ENCODE assay signal across 12 mouse cellular contexts in the genomic region with DNA sequence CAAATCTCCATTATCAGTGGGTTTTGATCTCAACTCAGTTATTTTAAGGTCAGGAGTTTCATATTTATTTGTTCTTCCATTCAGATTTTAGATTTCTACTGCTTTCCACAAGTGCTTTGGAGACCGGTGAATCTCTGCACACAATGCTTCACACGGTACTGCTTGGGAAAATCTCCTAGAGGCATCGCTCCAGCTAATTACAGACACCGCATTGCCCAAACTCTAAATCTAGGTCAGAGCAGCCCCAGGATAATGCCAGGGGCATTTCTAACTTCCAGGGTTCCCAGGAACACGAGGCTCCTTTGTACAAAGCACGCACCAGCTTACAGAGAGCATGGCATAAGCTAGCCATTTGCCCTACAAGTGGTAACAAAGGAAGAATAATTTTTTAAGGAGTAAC. TPM values are rescaled to one million over a fixed set of nuclear protein-coding genes. Genes with fewer than 3 reads are reported as not detected.
A peak's percentile ranks its signal among the peaks of the same experiment; 100 is the strongest.
DNase-seq lines count a peak whose midpoint lies in the region; ATAC-seq and TF ChIP-seq lines count a peak whose summit lies in the region.
"Had no signal": no experiment of that assay in that cellular context is flagged by ENCODE, and none has a peak within 500 bp of the region (broad histone marks: within the 10 kb centered on the region; RNA-seq: fewer than 3 reads in every experiment).

No protein-coding gene starts in this region.

- H3K4me2 ChIP-seq in embryonic facial prominence, embryonic 11.5 days (ENCODE audit: low read depth, low read length) = no peak overlapping the region
- no peak overlapping the region for H3K4me2 ChIP-seq in limb, embryonic 12.5 days

- no peaks in the 10 kb centered on the region for H3K36me3 ChIP-seq in embryonic facial prominence, embryonic 11.5 days (replicated peaks; ENCODE audit: control insufficient read depth, insufficient read depth, low read depth, low read length)
- H3K36me3 ChIP-seq in limb, embryonic 12.5 days = no peaks in the 10 kb centered on the region

- peaks cover 2% of the 10 kb centered on the region; the same call in 1 of the 2 replicates for H3K27me3 ChIP-seq in embryonic facial prominence, embryonic 11.5 days (ENCODE audit: control insufficient read depth, insufficient read depth, low read length)
- H3K27me3 ChIP-seq in limb, embryonic 12.5 days = peaks cover 13% of the 10 kb centered on the region

- H3K9me3 ChIP-seq in embryonic facial prominence, embryonic 11.5 days (replicated peaks; ENCODE audit: control insufficient read depth, low read length) = no peaks in the 10 kb centered on the region
- H3K9me3 ChIP-seq in limb, embryonic 12.5 days = peaks cover 8% of the 10 kb centered on the region; the same call in 1 of the 2 replicates

- peak overlapping the region; percentile 7; the same call in 1 of the 2 replicates for H3K4me3 ChIP-seq in gastrocnemius, adult 2 months
- H3K4me3 ChIP-seq in embryonic facial prominence, embryonic 11.5 days (ENCODE audit: low read depth, low read length) = no peak overlapping the region
- H3K4me3 ChIP-seq in limb, embryonic 12.5 days (replicated peaks) = no peak overlapping the region

- TF ChIP-seq POLR2A in brain, embryonic 14.5 days (IDR thresholded peaks at IDR 0.05; ENCODE audit: borderline replicate concordance, extremely low read depth, insufficient read depth, insufficient read length, poor library complexity, severe bottlenecking) = no peak

- 36% methylated on average over 6 of the region's 6 CpGs for WGBS in embryonic facial prominence, embryonic 11.5 days
- WGBS in limb, embryonic 12.5 days = 56% methylated on average over 6 of the region's 6 CpGs

- TF ChIP-seq CTCF in gastrocnemius, adult 2 months (IDR thresholded peaks at IDR 0.05) = no peak
- no peak for TF ChIP-seq CTCF in brain, embryonic 14.5 days (IDR thresholded peaks at IDR 0.05; ENCODE audit: borderline replicate concordance, extremely low read depth, insufficient read depth, insufficient read length)

- 0 out of 2 replicates have a peak, but pooled peaks have one; percentile 6 for ATAC-seq in embryonic facial prominence, embryonic 11.5 days (replicated peaks; ENCODE audit: insufficient number of reproducible peaks, low FRiP score, low TSS enrichment, low read depth)
- no peak for ATAC-seq in limb, embryonic 12.5 days (ENCODE audit: insufficient number of reproducible peaks, insufficient read depth, low FRiP score, low TSS enrichment, low read depth)
- ATAC-seq: liver, postnatal 0 days had no signal

- H3K27ac ChIP-seq in gastrocnemius, adult 2 months = peak overlapping the region; percentile 43; the same call in 1 of the 2 replicates
- no peak overlapping the region for H3K27ac ChIP-seq in embryonic facial prominence, embryonic 11.5 days (replicated peaks; ENCODE audit: low read depth, low read length)
- 0 out of 2 replicates have a peak overlapping the region, but pooled peaks have one; percentile 4 for H3K27ac ChIP-seq in limb, embryonic 12.5 days
- H3K27ac ChIP-seq: kidney, postnatal 0 days had no signal

- no peak for DNase-seq in gastrocnemius, adult 2 months
- DNase-seq in gastrocnemius, postnatal 25 days = no peak
- peak; percentile 46 for DNase-seq in brain, embryonic 14.5 days (ENCODE audit: low read depth)
- no peak for DNase-seq in embryonic facial prominence, embryonic 11.5 days (ENCODE audit: low spot score)
- no peak for DNase-seq in T-cell, adult 2 months (ENCODE audit: low spot score)
- DNase-seq in yolk sac, embryonic 10.5 days (ENCODE audit: low spot score) = no peak
- no peak for DNase-seq in B cell, adult 2 months
- DNase-seq: liver, postnatal 0 days; midbrain, embryonic 14.5 days; right cerebral cortex, postnatal 25 days had no signal

- intact Hi-C loops in gastrocnemius, adult 2 months (cut with DNase I) = no loop called here

- H3K4me1 ChIP-seq in embryonic facial prominence, embryonic 11.5 days (ENCODE audit: control insufficient read depth, insufficient read depth, low read length) = no peaks in the 10 kb centered on the region; the same call in 1 of the 2 replicates
- H3K4me1 ChIP-seq in limb, embryonic 12.5 days (replicated peaks) = peaks cover 22% of the 10 kb centered on the region

- no peak overlapping the region for H3K9ac ChIP-seq in embryonic facial prominence, embryonic 11.5 days (replicated peaks; ENCODE audit: low read length)
- H3K9ac ChIP-seq in limb, embryonic 12.5 days (replicated peaks) = no peak overlapping the region
- H3K9ac ChIP-seq: liver, postnatal 0 days had no signal

RNA-seq across cellular contexts. Expression of gene Hlcs, which starts 5.8 kb away (rescaled TPM):
- total RNA-seq in gastrocnemius, adult 2 months (2021) = 10 to 100 TPM in 1 of 2 experiments, 1 to 10 TPM in 1; 7.5 to 10.3 TPM
- 1 to 10 TPM; 6.8 to 8.6 TPM for total RNA-seq in gastrocnemius, postnatal 25 days (2021)
- 6.3 and 7.2 TPM in 2 replicates for polyA plus RNA-seq in brain, embryonic 14.5 days (2012; rRNA removed)
- 7.4 and 8.6 TPM in 2 replicates for polyA plus RNA-seq in embryonic facial prominence, embryonic 11.5 days (2014; fragmentation: Nextera tagmentation; extraction: Ambion mirVana)
- polyA plus RNA-seq in limb, embryonic 12.5 days (2016; fragmentation: Nextera tagmentation; extraction: Ambion mirVana) = 11.5 and 11.9 TPM in 2 replicates

RNA-seq across cellular contexts. Expression of gene Ripply3, which starts 20.7 kb away (rescaled TPM):
- 1 to 10 TPM in 1 of 2 experiments, under 1 TPM in 1; 0.59 to 1.0 TPM for total RNA-seq in gastrocnemius, adult 2 months (2021)
- 1 to 10 TPM in 1 of 2 experiments, under 1 TPM in 1; 0.91 to 1.2 TPM for total RNA-seq in gastrocnemius, postnatal 25 days (2021)
- 1.1 and 1.4 TPM in 2 replicates for polyA plus RNA-seq in brain, embryonic 14.5 days (2012; rRNA removed)
- 5.2 and 6.3 TPM in 2 replicates for polyA plus RNA-seq in embryonic facial prominence, embryonic 11.5 days (2014; fragmentation: Nextera tagmentation; extraction: Ambion mirVana)
- 3.7 and 4.3 TPM in 2 replicates for polyA plus RNA-seq in limb, embryonic 12.5 days (2016; fragmentation: Nextera tagmentation; extraction: Ambion mirVana)
